Mouse (Mus musculus) Patski (cell line): ENCODE data around the gene Nlrp9b. TPM values are rescaled to one million over a fixed set of nuclear protein-coding genes. Genes with fewer than 3 reads are reported as not detected.

Experiments
- polyA plus RNA-seq: library from polyadenylated mRNA; unstranded; gene quantifications from one replicate; pipeline ENCODE4 v1.2.3, GENCODE M21; 2021

Nlrp9b gene
- polyA plus RNA-seq, 1 experiment from 2014 or later = not detected

Other genes starting within 250 kb of the Nlrp9b start
- gene Nectin2, start 241.0 kb upstream of the Nlrp9b start, polyA plus RNA-seq = 168 TPM
- 70.3 TPM for gene Bcam, start 220.4 kb upstream of the Nlrp9b start, polyA plus RNA-seq
- 0.15 TPM for gene Cblc, start 194.7 kb upstream of the Nlrp9b start, polyA plus RNA-seq
- 70.5 TPM for gene Bcl3, start 168.7 kb upstream of the Nlrp9b start, polyA plus RNA-seq
- gene Gm19345, start 139.5 kb upstream of the Nlrp9b start, polyA plus RNA-seq = 0.10 TPM
- gene Ceacam16, start 130.2 kb upstream of the Nlrp9b start, polyA plus RNA-seq = not detected
- 0.21 TPM for gene Ceacam19, start 103.5 kb upstream of the Nlrp9b start, polyA plus RNA-seq
- gene Pvr, start 70.3 kb upstream of the Nlrp9b start, polyA plus RNA-seq = 38.0 TPM
- 0.06 TPM for gene Igsf23, start 40.7 kb upstream of the Nlrp9b start, polyA plus RNA-seq
- gene Ceacam20, start 26.1 kb upstream of the Nlrp9b start, polyA plus RNA-seq = not detected
- not detected for gene Vmn1r91, start 108.2 kb downstream of the Nlrp9b start, polyA plus RNA-seq
- not detected for gene Gm16442, start 131.1 kb downstream of the Nlrp9b start, polyA plus RNA-seq
- gene Vmn1r93, start 147.6 kb downstream of the Nlrp9b start, polyA plus RNA-seq = not detected
- gene Vmn1r94, start 176.9 kb downstream of the Nlrp9b start, polyA plus RNA-seq = not detected
- gene Vmn1r95, start 202.2 kb downstream of the Nlrp9b start, polyA plus RNA-seq = not detected
- not detected for gene Gm6164, start 214.1 kb downstream of the Nlrp9b start, polyA plus RNA-seq
- gene Gm4498, start 242.4 kb downstream of the Nlrp9b start, polyA plus RNA-seq = not detected